Mouse (Mus musculus): Measurements from ENCODE around the gene Sult2b1.
A peak's percentile ranks its signal among the peaks of the same experiment; 100 is the strongest.

Sult2b1 gene

DNA sequence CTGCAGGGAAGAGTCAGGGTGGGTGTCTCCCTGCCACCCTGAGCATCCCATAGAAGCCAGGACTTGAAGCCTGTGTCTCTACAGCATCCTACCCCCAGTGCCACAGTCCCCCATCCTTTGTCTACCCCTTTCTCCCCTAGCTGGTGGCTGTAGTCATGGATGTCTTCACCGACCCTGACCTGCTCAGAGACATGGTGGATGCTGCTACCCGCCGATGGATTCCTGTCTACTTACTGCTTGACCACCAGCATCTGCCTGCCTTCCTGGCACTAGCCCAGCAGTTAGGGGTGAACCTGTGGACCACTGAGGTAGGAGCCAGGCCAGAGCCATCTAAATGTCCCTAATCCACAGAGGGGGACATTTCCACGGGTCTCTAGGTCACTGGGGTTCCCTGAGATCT, 61.2 kb downstream of the Sult2b1 start:
- peak; percentile 91 for DNase-seq

DNA sequence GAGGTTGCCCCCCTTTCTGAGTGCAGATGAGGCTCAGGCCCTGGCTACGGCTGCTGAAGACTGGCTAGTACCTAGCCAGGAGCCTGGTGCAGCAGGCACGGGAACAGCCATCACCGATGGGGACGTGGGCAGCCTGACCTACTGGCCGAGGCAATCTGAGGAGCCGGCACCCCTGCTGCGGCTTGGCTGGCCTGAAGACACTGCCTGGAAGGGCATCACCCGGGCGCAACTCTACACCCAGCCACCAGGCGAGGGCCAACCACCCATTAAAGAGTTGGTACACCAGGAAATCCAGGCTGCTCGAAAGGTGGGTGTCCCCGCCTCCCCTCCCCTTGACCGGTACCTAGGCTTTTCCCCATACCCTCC, 62.1 kb downstream of the Sult2b1 start:
- peak; percentile 91 for DNase-seq

DNA sequence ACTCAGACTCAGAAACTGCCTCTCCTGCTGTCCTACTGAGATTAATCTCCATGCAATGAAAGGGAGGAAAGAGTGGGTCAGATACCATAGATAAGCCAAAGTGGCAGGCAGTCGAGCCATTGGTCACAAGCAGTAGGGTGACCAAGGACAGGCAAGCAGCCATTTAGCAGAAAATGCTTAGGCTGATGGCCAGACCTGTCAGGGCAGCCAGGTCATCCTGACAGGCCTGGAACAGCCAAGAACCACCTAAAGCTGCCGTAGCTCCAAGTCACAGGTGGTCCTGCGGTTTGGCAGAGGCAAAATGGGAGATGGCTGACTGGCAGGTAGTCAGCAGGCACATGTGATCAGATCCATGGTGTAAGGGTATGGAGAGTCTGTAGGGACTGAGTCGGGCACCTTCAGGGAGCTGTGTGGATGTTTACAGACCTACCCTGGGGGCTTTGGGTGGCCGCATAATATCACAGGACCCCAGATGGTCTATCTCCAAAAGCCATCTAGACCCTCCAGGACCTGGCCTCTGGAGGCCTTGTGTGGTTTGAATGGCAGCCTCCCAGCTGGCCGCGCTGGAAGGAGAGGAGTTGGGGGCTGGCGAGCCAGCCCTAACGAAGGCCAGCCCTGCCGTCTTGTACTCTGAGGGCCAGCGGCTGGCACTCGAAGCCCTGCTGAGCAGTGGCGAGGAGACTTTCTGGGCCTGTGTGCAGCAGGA, 62.7 kb downstream of the Sult2b1 start:
- DNase-seq, result peak; percentile 96

DNA sequence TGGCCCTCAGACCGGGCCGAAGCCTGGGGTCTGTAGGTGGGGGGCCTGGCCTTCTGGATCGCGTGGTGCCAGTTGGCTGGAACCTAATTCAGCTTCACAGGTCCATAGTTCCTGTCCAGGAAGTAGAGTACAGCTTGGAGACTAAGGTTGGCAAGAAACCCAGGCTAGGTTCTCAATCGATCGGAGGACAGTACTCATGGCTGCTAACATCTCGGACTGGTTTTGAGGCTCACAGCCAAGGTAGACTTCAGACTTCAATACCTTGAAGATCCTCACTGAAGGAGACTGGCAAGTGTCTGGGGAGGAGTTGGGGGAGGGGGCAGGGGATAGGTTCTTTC, 63.3 kb downstream of the Sult2b1 start:
- no peak for DNase-seq

DNA sequence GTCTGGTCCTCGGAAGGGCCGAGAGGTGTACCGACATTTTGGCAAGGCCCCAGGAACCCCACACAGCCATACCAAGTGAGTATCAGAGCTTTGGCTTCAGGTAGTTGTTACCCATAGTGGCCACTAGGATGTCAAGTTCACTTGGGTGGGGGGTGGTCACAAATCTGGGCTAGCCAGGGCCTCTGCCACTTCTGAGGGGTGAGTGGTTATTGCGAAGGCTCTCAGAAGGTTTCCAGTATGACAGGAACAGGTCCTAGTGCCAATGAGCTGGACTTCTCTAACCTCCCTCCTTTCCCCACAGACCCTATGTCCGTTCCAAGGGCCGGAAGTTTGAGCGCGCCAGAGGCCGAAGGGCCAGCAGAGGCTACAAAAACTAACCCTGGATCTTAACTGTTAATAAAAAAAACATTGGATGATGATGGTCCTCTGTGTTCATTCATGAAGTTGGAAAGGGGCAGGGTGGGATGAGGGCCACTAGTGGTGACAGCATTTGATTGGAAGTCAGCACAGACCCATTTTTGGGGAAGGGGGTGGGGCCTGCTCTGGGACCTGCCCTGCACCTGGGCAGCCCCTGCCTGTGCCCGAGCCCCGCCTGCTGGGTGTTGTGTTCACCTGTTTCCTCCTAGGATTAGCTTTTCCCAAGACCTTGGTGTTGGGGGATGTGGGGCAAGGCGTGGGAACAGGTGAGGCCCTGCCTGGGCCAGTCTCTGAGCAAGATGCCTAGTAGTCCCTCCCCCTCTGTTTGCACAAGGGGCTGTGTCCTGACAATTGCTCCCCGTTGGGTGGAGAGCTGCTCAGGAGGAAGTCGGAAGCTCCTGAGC, 63.8 kb downstream of the Sult2b1 start, which contains the start of gene Fam83e:
TSS of gene Fam83e (plus strand) at position 800 of the 821 bp plus-strand sequence.
- peak; percentile 93 for DNase-seq

DNA sequence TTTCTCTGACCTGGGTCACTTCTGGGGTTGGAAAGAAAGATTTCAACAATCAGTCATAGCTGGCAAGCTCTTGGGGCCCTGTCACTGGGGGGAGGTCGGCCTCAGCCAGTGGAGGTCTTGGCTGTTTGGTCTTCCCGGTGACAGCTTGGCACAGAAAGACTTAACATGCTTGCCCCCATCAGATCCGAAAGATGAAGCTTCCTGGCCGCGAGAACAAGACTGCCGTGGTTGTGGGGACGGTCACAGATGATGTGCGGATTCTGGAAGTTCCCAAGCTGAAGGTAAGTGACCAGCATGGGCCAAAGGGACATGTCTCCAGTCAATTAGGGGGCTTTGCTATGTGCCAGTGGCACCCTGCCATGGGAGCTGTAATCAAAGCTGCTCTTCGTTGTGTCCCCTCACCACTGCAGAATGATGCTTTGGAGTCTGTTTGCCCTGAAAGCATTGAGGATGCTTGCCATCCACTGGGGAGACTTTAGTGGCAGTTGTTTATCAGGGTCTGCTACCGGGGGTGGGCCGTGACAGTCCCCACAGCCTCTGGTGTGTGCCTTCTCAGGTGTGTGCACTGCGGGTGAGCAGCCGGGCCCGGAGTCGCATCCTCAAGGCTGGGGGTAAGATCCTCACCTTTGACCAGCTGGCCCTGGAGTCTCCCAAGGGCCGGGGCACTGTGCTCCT, 64.6 kb downstream of the Sult2b1 start:
- peak; percentile 94 for DNase-seq

DNA sequence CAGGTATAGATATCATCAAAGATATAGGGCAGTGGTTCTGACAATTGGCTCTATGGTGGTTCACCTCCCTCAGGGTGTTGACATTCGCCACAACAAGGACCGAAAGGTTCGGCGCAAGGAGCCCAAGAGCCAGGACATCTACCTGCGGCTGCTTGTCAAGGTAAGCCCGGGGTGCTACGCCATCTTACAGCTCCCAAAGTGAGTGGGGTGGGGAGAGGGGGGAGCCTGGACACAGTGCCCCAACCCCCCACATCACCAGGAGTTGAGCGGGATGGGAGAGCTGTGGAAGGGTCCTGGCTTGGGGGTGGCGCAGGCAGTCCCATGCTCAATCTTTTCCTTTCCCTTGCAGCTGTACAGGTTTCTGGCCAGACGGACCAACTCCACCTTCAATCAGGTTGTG, 65.3 kb downstream of the Sult2b1 start:
- peak; percentile 96 for DNase-seq

DNA sequence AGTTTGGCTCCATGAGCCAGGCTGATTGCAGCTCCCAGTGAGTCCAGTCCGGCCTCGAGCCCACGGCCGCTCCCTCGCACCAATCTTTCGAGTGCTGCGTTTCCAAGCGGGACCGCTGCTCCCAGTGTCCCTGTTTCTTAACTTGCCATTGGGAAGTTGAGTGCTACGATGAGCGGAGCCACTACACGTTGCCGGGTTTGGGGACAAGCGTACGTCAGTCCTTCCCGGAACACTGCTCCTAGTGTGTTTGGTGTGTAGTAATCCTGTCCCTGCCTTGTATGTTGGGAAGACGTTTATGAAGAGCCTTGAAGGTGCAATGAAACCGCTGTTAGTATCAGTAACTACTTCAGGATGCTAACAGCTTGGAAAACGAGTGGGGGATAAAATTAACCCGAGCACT, 66.1 kb downstream of the Sult2b1 start:
- no peak for DNase-seq

DNA sequence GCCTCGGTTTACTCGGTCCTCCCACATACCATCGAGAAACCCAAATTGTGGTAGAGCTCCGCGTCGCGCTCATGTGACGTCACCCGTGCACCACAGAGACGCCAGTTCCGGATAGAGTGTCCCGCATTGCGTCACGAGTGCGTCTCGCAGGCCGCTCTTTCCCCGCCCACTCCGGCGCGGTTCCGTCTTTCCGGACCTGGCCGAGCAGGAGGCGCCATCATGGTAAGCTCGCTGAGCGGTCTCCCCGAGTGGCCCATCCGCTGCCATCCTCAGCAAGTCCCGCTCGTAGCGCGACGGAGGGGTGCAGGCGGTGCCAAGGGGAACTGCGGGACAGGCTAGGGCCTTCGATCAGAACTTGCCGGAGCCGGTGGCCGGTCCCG, 66.6 kb downstream of the Sult2b1 start, which contains the start of gene Sphk2:
TSS of gene Sphk2 (minus strand) at position 85 of the 380 bp plus-strand sequence.
- peak; percentile 100 for DNase-seq

DNA sequence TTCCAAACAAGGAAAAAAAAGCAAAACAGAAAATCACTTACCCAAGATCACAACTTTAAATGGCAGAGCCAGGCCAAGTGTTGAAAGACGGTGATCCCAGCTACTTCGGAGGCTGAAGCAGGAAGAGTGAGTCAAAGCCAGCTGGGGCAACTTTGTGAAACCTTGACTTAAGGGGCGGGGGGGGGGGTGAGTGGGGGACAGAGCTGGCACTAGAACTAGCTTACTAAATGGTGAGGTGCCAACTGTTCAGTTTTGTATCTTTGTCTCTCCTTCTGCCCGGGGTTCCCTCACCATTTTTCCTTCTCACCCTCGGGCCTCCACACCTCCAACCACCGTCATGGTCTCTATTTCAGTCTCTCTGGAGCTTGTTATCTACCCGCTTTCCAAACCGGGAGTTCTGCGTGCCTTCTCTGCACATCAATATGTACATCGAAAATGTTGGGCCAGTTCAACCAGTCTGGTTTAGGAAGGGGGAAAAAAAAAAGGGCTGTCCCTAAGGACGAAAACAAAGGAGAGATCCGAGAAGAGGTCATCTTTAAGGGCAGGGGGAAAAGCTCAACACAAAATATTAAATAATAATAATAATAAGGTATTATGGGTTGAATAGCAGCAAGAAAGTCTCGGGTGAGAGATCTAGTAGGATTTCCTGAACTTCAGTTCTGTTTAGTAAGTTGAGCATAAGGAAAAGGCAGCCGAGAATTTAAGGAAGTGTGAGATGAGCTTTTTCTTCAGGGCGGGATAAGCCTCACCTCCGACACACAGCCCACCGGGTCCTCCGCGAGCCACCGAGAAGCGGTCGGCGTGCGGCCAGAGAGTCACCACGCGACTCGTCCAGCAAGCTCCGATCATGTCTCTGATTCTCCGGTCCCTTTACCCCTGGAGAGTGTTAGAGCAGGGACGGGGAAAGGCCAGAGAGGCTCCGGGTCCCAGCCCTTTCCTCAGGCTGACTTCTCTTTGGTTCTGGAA, 67.2 kb downstream of the Sult2b1 start:
- DNase-seq, result no peak

DNA sequence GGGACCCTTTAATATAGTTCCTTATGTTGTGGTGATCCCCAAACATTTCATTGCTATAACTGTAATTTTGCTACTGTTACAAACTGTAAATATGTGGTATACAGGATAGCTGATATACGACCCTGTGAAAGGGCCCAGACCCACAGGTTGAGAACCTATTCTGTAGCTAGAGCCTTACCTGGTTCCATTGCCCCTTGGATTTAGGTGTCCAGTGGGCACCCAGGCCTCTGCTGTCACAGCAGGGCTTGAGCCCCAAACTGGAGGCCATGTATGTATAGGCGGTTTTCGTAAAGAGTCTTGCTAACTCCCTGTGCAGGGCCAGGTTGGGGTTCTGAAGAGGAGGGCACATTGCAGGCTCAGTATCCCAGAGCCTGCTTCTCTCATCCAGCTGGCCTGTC, 68.0 kb downstream of the Sult2b1 start:
- DNase-seq, result peak; percentile 93

DNA sequence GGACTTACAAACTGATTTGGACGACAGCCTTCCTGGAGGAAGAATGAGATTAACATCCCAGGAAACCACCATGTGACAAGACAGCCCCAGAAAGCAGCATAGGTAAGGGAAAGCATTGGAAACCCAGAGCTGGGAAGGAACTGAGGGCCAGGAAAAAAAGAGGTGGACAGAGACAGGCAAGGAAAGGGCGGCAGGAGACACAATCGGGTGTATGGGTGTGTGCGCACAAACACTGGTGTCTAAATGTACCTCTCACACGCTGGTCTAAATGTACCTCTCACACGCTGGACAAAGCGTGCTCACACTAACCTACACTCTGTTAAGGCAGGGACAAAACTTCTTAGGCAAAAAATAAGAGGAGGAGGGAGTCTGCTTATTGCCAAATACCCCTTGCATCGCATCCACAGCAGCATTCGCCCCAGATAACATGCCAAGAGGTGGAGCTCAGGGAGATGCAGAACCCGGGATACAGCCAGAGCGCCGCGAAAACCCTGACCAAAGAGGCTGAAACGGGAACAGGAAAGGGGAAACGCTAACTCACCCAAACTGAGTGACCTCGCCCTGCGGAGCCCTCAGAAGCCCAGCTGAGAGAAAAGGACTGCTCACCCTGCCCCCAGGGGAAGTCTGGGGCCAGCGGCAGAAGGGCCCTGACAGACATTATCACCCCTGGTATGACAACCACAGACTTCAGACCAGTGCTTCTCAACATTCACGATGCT, 68.6 kb downstream of the Sult2b1 start:
- peak; percentile 98 for DNase-seq

DNA sequence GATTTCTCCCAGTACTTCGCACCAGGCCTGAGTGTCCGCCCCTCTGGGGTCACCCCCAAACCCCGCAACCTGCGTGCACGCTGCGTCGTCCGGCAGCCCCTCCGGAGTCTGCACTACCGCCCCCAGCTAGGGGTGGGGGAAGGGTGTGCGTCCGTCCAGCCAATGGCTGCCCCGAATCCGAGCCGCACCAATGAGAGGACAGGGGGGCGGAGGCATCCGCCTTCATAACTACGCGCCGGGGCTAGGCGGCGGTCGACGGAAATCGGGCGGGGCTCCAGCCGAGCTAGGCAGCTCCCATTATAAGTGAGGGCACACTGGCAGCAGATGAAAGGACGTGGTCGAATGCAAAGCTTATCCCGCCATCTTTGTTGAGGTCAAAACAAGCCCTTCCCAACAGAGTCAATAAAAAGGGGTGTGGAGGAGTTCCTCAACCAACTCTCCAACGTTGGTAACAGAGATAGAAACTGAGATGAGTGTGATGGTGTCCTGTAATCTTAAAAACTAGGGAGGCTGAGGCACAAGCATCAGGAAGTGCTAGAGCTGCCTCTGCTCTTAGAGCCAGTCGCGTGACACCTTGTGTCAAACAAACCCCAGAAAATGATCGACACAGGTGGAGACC, 69.3 kb downstream of the Sult2b1 start, which contains the start of gene Rpl18:
TSS of gene Rpl18 (plus strand) at position 368 of the 619 bp plus-strand sequence.
- DNase-seq, result peak; percentile 100

DNA sequence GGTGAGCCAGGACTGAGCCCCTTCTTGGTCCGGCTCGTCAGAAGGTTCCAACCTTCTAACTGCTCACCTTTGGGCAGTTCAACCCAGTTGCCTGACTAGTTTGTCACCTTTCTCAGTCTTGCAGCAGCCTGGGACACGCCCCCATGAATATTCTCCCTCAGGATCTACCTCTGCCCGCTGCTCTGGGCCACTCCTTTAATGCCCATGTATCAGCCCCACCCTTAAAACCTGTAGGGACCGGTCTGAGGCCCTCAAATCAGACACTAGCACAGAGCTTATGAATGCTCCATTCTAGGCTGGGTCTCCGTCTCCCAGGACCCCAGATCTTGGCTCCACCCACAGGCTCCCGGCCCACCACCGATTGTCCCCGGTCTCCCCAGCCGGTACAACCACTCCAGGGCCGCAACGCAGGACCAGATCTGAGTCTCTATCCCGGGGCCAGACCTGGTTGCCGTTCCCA, 69.8 kb downstream of the Sult2b1 start:
- no peak for DNase-seq

DNA sequence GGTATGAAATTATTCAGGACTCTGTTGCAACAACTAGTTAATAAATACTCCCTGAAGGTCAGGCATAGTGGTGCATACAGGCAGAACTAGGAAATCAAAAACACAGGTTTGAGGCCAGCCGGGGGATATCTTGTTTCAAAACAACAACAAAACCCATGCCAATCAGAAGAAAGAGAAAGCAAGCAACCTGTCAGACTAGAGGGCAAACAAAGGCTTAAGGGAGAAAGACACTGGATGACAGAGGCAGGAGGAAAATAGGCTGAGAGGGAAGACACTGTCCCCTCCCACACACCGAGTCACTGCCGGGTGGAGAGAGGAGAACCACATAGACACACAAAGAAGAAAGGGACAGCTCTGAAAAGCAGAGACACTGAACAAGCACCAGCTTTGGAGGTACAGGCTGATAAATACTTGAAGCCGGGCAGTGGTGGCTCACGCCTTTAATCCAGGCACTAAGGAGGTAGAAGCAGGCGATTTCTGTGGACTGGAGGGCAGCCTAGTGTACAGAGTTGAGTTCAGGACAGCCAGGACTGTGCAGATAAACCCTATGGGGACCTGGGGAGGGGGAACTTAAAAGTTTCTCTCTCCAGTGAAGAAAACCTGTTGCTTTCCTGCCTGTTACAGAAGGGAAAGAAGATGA, 70.5 kb downstream of the Sult2b1 start:
- DNase-seq, result peak; percentile 93

DNA sequence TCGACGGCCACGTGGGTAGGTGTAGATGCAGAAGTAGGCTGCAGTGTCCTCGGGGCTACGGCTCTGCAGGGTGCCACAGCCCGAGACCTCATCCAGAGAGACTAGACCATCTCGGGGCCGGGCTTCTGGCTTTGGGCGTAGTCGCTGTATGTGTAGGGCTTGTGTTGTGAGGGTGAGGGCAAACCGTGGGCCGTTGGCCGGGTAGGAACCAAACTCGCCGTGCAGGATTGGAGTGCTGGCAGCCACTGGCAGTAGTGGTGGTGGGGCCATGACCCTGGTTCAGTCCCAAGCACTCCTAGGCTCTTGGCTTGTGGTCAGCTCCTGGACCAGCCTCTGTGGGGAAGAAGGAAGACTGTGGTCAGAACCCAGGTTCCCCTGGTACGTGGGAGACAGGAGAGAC, 71.1 kb downstream of the Sult2b1 start:
- peak; percentile 97 for DNase-seq

DNA sequence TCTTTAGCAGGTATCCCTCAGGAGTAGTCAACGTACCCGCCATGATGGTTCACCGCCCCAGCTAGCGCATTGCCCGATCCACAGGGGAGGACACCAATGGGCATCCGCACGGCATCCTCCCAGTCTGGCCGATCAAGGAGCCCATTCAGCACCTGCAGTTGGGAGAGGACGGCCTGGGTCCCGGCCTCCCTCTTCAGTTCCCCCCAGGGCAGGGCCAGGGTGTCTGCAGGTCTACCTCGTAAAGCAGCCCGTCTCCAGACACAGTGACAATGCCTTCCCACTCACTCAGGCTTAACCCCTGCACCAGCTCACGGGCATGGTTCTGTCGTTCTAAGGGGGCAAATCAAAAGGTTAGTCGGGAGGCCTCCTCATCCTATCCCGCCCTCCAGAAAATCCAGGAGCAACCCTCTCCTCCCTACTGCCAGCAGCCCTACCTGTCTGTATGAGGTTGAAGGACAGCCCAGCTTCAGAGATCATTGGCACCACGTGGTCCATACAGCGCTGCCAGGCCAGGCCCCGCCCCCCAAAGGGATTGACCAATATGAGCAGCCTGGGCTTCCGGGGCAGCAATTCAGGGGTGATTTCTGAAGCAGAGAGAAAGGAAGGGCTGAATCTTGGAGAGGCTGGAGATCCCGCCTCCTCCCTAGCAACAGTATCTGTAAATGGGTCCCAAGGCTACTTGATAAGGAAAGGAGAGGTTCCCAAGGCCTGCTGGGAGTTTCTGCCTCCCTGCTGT, 72.3 kb downstream of the Sult2b1 start:
- peak; percentile 99 for DNase-seq

DNA sequence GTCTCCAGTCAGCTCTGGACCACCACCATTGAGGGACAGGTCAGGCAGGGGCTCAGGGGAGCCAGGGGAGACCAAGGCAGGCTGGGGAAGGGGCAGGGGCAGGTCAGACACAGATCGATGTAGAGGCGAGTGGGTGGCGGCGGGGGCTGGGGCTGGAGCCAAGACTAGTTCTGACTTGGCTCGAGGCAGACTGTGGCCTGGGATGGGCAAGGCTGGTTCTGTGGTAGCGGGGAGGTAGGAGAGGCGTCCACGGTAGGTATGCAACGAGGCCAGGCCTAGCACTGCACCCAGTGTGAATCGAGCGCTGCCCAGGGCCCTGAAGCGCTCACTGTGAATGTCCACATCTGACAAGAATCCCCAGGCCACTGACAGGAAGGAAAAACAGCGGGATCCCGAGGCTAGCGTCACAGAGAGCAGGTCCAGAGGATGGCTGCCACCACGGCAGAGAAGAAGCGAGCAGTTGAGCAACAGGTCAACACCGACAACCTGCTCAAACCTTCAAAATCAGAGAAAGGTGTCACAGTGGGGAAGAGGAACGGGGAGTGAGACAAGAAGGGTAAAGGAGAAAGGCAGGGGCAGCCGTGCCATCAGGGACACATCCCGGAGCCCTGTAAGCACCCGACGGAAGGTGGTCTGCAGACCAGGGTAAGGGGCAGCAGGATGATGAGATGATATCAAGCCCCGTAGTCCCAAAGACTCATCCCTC, 73.0 kb downstream of the Sult2b1 start:
- peak; percentile 98 for DNase-seq

DNA sequence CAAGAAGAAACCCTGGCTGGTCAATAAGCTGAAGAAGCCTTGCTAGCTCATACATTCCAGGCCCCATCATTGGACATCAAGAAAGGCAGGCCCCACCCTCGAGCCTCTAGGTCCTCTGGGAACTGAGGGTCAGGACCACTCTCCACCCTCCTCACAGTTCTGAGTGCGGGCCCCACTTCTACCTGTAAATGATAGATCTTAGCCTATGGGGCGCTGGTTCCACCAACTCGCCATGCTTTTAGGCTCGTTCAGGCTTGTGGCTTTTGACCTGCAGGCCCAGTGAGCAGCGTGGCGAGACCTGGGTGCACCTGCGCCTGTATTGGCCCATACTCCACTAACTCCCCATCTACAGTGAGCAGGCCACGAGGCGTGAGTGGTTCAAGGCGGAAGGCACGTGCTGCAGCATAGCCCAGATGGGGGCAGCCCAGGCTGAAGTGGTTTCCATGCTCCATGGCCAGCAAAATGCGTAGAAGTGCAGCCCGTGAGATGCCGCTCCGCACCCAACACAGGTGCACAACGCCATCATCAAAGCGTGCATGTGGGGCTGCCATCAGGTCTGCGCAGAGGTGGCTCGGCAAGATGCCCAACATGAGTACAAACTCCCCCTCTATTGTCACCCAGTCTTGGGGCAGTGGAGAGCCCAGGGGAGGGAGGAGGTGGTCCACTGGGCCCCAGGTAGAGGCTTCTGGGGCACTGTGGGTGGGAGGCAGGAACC, 73.8 kb downstream of the Sult2b1 start:
- DNase-seq, result peak; percentile 98

Data from heart, adult 11 months (tissue).